Mouse (Mus musculus): ENCODE measurements around the gene Ndnf. TPM values are rescaled to one million over a fixed set of nuclear protein-coding genes. Genes with fewer than 3 reads are reported as not detected.

The Ndnf gene
- total RNA-seq (2023): 0.26 TPM

DNA sequence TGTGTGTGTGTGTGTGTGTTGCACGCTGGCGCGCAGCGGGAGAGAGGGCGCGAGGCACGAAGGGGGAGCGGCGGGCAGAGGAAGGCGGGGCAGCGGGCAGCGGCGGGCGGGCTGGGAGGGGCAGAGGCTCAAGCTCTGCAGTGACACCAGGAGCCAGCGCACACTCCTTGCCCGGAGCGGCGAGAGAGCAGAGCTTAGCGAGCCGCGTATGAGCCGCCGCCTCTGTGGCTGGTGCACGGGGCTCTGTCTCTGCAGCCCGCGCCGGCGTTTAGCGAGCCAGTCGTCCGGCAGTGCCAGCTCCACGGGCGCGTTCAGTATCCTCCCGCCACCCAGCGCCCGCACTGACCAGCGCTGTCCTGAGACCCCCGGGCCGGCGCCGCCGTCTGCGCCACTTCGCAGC is at the start of gene Ndnf:
Ndnf (plus strand) TSS at position 140 of the 400 bp plus-strand sequence.

Other genes with a start within 250 kb of the Ndnf start
- gene Tnip3, start 146.3 kb upstream of the Ndnf start, total RNA-seq (2023): not detected
- gene Prdm5, start 107.4 kb downstream of the Ndnf start, total RNA-seq (2023): 1.0 TPM

All from CD4-positive naive resting alpha-beta T cell, adult 76 days (primary cell).